Mouse (Mus musculus): Measurements from ENCODE around the gene Csn2. TPM values are rescaled to one million over a fixed set of nuclear protein-coding genes. Genes with fewer than 3 reads are reported as not detected.

Csn2 gene
- polyA plus RNA-seq (2014; fragmentation: Illumina TruSeq; extraction: RNeasy Lipid Tissue Mini Kit (QIAGEN cat#74804); ENCODE audit: low read depth, low replicate concordance) = not detected

GRCm38 (mm10) chr5:87699530-87699929, at the start of gene Csn2:
Gene Csn2 (minus strand): TSS chr5:87699630.

GRCm38 (mm10) chr5:87665908-87666307, 33.5 kb downstream of the Csn2 start, which contains the start of gene Csn1s1:
Gene Csn1s1 (plus strand): TSS chr5:87666208.

Other genes with a start within 250 kb of the Csn2 start
- gene Ugt2a2, start 217.4 kb downstream of the Csn2 start, polyA plus RNA-seq (2014; fragmentation: Illumina TruSeq; extraction: RNeasy Lipid Tissue Mini Kit (QIAGEN cat#74804); ENCODE audit: low read depth, low replicate concordance) = not detected
- not detected for gene Gm43638, start 212.8 kb downstream of the Csn2 start, polyA plus RNA-seq (2014; fragmentation: Illumina TruSeq; extraction: RNeasy Lipid Tissue Mini Kit (QIAGEN cat#74804); ENCODE audit: low read depth, low replicate concordance)
- gene Ugt2a1, start 208.8 kb downstream of the Csn2 start, polyA plus RNA-seq (2014; fragmentation: Illumina TruSeq; extraction: RNeasy Lipid Tissue Mini Kit (QIAGEN cat#74804); ENCODE audit: low read depth, low replicate concordance) = not detected
- gene Sult1b1, start 161.4 kb downstream of the Csn2 start, polyA plus RNA-seq (2014; fragmentation: Illumina TruSeq; extraction: RNeasy Lipid Tissue Mini Kit (QIAGEN cat#74804); ENCODE audit: low read depth, low replicate concordance) = 30.2 TPM
- gene Sult1d1, start 130.6 kb downstream of the Csn2 start, polyA plus RNA-seq (2014; fragmentation: Illumina TruSeq; extraction: RNeasy Lipid Tissue Mini Kit (QIAGEN cat#74804); ENCODE audit: low read depth, low replicate concordance) = 3,352 TPM
- 0.36 TPM for gene Sult1e1, start 108.0 kb downstream of the Csn2 start, polyA plus RNA-seq (2014; fragmentation: Illumina TruSeq; extraction: RNeasy Lipid Tissue Mini Kit (QIAGEN cat#74804); ENCODE audit: low read depth, low replicate concordance)
- gene Csn1s1, start 33.4 kb downstream of the Csn2 start, polyA plus RNA-seq (2014; fragmentation: Illumina TruSeq; extraction: RNeasy Lipid Tissue Mini Kit (QIAGEN cat#74804); ENCODE audit: low read depth, low replicate concordance) = not detected
- not detected for gene Csn1s2a, start 74.9 kb upstream of the Csn2 start, polyA plus RNA-seq (2014; fragmentation: Illumina TruSeq; extraction: RNeasy Lipid Tissue Mini Kit (QIAGEN cat#74804); ENCODE audit: low read depth, low replicate concordance)
- not detected for gene Csn1s2b, start 108.5 kb upstream of the Csn2 start, polyA plus RNA-seq (2014; fragmentation: Illumina TruSeq; extraction: RNeasy Lipid Tissue Mini Kit (QIAGEN cat#74804); ENCODE audit: low read depth, low replicate concordance)
- not detected for gene Prr27, start 126.1 kb upstream of the Csn2 start, polyA plus RNA-seq (2014; fragmentation: Illumina TruSeq; extraction: RNeasy Lipid Tissue Mini Kit (QIAGEN cat#74804); ENCODE audit: low read depth, low replicate concordance)
- not detected for gene Odam, start 185.4 kb upstream of the Csn2 start, polyA plus RNA-seq (2014; fragmentation: Illumina TruSeq; extraction: RNeasy Lipid Tissue Mini Kit (QIAGEN cat#74804); ENCODE audit: low read depth, low replicate concordance)
- not detected for gene Csn3, start 225.9 kb upstream of the Csn2 start, polyA plus RNA-seq (2014; fragmentation: Illumina TruSeq; extraction: RNeasy Lipid Tissue Mini Kit (QIAGEN cat#74804); ENCODE audit: low read depth, low replicate concordance)